Mouse (Mus musculus): Measurements from ENCODE around the gene Egfem1. TPM values are rescaled to one million over a fixed set of nuclear protein-coding genes. Genes with fewer than 3 reads are reported as not detected.

The Egfem1 gene
- polyA plus RNA-seq, 1 experiment: not detected

- TF ChIP-seq CTCF (IDR thresholded peaks at IDR 0.05; ENCODE audit: control insufficient read depth, insufficient read depth, insufficient read length) (no peak), MYOG (IDR thresholded peaks at IDR 0.05; ENCODE audit: control insufficient read depth, extremely low read depth, insufficient read length) (no peak), MYOD1 (IDR thresholded peaks at IDR 0.05; ENCODE audit: control insufficient read depth, insufficient read length, low read depth) (no peak), MAX (IDR thresholded peaks at IDR 0.05) (no peak), USF1 (IDR thresholded peaks at IDR 0.05; ENCODE audit: low read depth) (no peak), FOSL1 (IDR thresholded peaks at IDR 0.05; ENCODE audit: insufficient read depth, low read length, poor library complexity, severe bottlenecking) (no peak), CEBPB (IDR thresholded peaks at IDR 0.05; ENCODE audit: low read depth) (no peak)
- no peak overlapping the region for H3ac ChIP-seq (ENCODE audit: control insufficient read depth, insufficient read length, low read depth)
- no peaks in the 10 kb centered on the region for H3K79me2 ChIP-seq (ENCODE audit: control insufficient read depth, insufficient read depth)
- no peak overlapping the region for H3K4me3 ChIP-seq (ENCODE audit: insufficient read depth, poor library complexity, severe bottlenecking)
- no peaks in the 10 kb centered on the region for H3K36me3 ChIP-seq (ENCODE audit: control insufficient read depth, insufficient read depth)
- H3K27me3 ChIP-seq (ENCODE audit: control insufficient read depth, insufficient read depth, insufficient read length): peaks cover 7% of the 10 kb centered on the region
- H3K79me3 ChIP-seq (ENCODE audit: low read depth): no peaks in the 10 kb centered on the region
Measured at GRCm38 (mm10) chr3:29731509-29731908, 649.7 kb downstream of the Egfem1 start.

- Histone ChIP-seq H3K36me3 (ENCODE audit: control insufficient read depth, insufficient read depth) (no peaks in the 10 kb centered on the region), H3ac (ENCODE audit: control insufficient read depth, insufficient read length, low read depth) (no peak overlapping the region), H3K79me3 (ENCODE audit: low read depth) (no peaks in the 10 kb centered on the region), H3K4me3 (ENCODE audit: insufficient read depth, poor library complexity, severe bottlenecking) (no peak overlapping the region), H3K79me2 (ENCODE audit: control insufficient read depth, insufficient read depth) (no peaks in the 10 kb centered on the region), H3K27me3 (ENCODE audit: control insufficient read depth, insufficient read depth, insufficient read length) (peaks cover 7% of the 10 kb centered on the region)
- TF ChIP-seq USF1 (IDR thresholded peaks at IDR 0.05; ENCODE audit: low read depth) (no peak), CEBPB (IDR thresholded peaks at IDR 0.05; ENCODE audit: low read depth) (no peak), CTCF (IDR thresholded peaks at IDR 0.05; ENCODE audit: control insufficient read depth, insufficient read depth, insufficient read length) (no peak), MAX (IDR thresholded peaks at IDR 0.05) (no peak), MYOD1 (IDR thresholded peaks at IDR 0.05; ENCODE audit: control insufficient read depth, insufficient read length, low read depth) (no peak), MYOG (IDR thresholded peaks at IDR 0.05; ENCODE audit: control insufficient read depth, extremely low read depth, insufficient read length) (no peak), FOSL1 (IDR thresholded peaks at IDR 0.05; ENCODE audit: insufficient read depth, low read length, poor library complexity, severe bottlenecking) (no peak)
Measured at GRCm38 (mm10) chr3:29732626-29733025, 650.8 kb downstream of the Egfem1 start.

- H3K36me3 ChIP-seq (ENCODE audit: control insufficient read depth, insufficient read depth): no peaks in the 10 kb centered on the region
- TF ChIP-seq FOSL1 (IDR thresholded peaks at IDR 0.05; ENCODE audit: insufficient read depth, low read length, poor library complexity, severe bottlenecking): no peak
- no peak for TF ChIP-seq USF1 (IDR thresholded peaks at IDR 0.05; ENCODE audit: low read depth)
- TF ChIP-seq CTCF (IDR thresholded peaks at IDR 0.05; ENCODE audit: control insufficient read depth, insufficient read depth, insufficient read length): no peak
- TF ChIP-seq MAX (IDR thresholded peaks at IDR 0.05): no peak
- TF ChIP-seq MYOG (IDR thresholded peaks at IDR 0.05; ENCODE audit: control insufficient read depth, extremely low read depth, insufficient read length): no peak
- TF ChIP-seq CEBPB (IDR thresholded peaks at IDR 0.05; ENCODE audit: low read depth): no peak
- no peak for TF ChIP-seq MYOD1 (IDR thresholded peaks at IDR 0.05; ENCODE audit: control insufficient read depth, insufficient read length, low read depth)
- H3K79me3 ChIP-seq (ENCODE audit: low read depth): no peaks in the 10 kb centered on the region
- H3K79me2 ChIP-seq (ENCODE audit: control insufficient read depth, insufficient read depth): no peaks in the 10 kb centered on the region
- H3ac ChIP-seq (ENCODE audit: control insufficient read depth, insufficient read length, low read depth): no peak overlapping the region
- no peak overlapping the region for H3K4me3 ChIP-seq (ENCODE audit: insufficient read depth, poor library complexity, severe bottlenecking)
- H3K27me3 ChIP-seq (ENCODE audit: control insufficient read depth, insufficient read depth, insufficient read length): peaks cover 7% of the 10 kb centered on the region
Measured at GRCm38 (mm10) chr3:29734251-29734650, 652.4 kb downstream of the Egfem1 start.

- TF ChIP-seq CEBPB (IDR thresholded peaks at IDR 0.05; ENCODE audit: low read depth): no peak
- TF ChIP-seq CTCF (IDR thresholded peaks at IDR 0.05; ENCODE audit: control insufficient read depth, insufficient read depth, insufficient read length): no peak
- TF ChIP-seq MYOD1 (IDR thresholded peaks at IDR 0.05; ENCODE audit: control insufficient read depth, insufficient read length, low read depth): no peak
- no peak for TF ChIP-seq FOSL1 (IDR thresholded peaks at IDR 0.05; ENCODE audit: insufficient read depth, low read length, poor library complexity, severe bottlenecking)
- no peak for TF ChIP-seq MYOG (IDR thresholded peaks at IDR 0.05; ENCODE audit: control insufficient read depth, extremely low read depth, insufficient read length)
- no peak for TF ChIP-seq MAX (IDR thresholded peaks at IDR 0.05)
- no peak for TF ChIP-seq USF1 (IDR thresholded peaks at IDR 0.05; ENCODE audit: low read depth)
- no peaks in the 10 kb centered on the region for H3K79me3 ChIP-seq (ENCODE audit: low read depth)
- H3K79me2 ChIP-seq (ENCODE audit: control insufficient read depth, insufficient read depth): no peaks in the 10 kb centered on the region
- no peaks in the 10 kb centered on the region for H3K36me3 ChIP-seq (ENCODE audit: control insufficient read depth, insufficient read depth)
- H3K27me3 ChIP-seq (ENCODE audit: control insufficient read depth, insufficient read depth, insufficient read length): peaks cover 2% of the 10 kb centered on the region
- H3ac ChIP-seq (ENCODE audit: control insufficient read depth, insufficient read length, low read depth): no peak overlapping the region
- H3K4me3 ChIP-seq (ENCODE audit: insufficient read depth, poor library complexity, severe bottlenecking): no peak overlapping the region
Measured at GRCm38 (mm10) chr3:29739292-29739691, 657.5 kb downstream of the Egfem1 start.

Small RNAs within 50 kb of the gene (microRNA-seq; reads per million reads assigned to microRNA genes)
- gene Mir21b (ENCODE audit: borderline microRNAs expressed) (0.28 reads per million), gene Mir551b (ENCODE audit: borderline microRNAs expressed) (not detected)

Other genes with a start within 250 kb of the Egfem1 start
- not detected for gene Gm1527, start 189.4 kb upstream of the Egfem1 start, polyA plus RNA-seq (2012; fragmentation: generic; extraction: Trizol)